Mouse (Mus musculus): ENCODE results near the gene Lypd9.
"Not testable (repeated sequence)": the region's sequence is repeated elsewhere in the genome, so short reads cannot be mapped to it uniquely, and the experiment has no call there.

Lypd9 gene

DNA sequence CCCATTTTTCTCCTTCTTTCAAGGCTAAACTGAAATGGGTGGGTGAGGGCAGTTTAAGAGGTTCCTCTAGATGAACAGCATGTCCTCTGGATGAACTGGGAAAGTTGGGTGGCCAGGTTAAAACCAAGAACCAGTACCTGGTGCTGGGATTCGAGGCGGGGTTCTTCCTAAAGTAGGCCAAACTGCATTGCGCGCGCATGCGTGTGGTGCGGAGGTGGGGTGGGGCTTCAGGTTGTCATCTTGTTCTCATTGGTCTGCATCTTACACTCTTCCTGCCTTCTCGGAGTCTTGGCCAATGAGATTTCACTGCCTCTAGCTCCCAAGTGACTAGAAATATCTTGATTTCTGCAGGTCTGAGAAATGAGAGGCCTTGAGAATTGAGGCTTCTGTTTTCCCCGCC, at the start of gene Lypd9:
Gene Lypd9 (minus strand): TSS at position 165 of the 400 bp plus-strand sequence.
- DNase-seq (ENCODE audit: low spot score) = no peak

DNA sequence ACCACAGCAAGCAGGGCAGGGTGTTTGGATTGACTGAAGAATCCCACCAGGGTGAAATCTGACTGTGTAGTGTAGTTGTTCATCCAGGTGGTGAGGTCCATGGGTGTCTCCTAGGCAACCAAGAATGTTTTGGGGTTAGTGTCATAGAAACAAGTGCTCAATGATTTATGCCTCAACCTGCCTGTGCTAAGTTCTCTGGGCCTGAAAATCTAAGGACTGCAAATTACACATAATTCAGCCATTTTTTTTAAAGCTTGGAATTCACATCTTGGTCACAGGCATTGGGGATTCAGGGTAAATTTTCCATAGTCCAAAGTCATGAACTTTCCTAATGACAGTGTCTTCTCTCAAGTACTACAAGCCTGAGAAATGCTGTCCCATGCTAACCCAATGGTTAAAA, 49.7 kb upstream of the Lypd9 start, which contains the start of gene Olfr331:
Gene Olfr331 (minus strand): TSS at position 101 of the 400 bp plus-strand sequence.
- not testable (repeated sequence) for DNase-seq (ENCODE audit: low spot score)

DNA sequence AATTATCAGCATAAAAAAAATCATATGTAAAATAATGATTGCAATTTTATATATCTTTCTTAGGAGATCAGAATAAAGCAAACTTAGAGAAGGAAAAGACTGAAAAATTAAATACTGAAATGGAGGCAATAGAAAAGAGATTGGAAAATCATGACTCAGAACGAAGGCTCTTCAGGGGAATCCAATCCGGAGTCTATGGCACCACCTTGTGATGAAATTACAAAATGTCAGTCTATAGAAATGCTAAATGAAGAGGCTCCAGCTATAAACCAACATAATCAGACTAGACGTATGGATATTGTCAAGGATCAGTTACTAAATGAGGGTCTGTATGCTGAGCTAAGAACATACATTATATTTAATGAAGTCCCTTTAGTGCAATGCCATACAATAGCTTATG, 46.6 kb upstream of the Lypd9 start:
- DNase-seq (ENCODE audit: low spot score) = no peak

DNA sequence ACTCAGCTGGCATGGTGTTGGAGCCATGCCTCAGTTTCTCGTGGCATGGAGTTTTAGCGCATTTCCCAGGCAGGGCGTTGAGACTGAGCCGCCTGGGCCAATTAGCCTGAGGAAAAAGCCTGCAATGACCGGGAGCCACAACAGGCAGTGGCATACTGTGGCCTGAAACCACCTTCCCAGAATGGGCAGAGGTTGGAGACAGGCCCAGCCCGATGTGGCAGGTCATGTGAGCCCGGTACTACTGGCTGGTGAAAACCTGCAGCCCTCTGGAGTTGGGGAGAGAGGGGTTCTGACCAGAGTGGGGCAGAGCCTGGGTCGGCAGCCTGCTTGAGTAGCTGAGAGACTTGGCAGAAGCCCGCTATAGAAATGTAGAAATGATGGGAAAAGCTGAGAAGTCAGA, 46.0 kb upstream of the Lypd9 start:
- DNase-seq (ENCODE audit: low spot score) = no peak

DNA sequence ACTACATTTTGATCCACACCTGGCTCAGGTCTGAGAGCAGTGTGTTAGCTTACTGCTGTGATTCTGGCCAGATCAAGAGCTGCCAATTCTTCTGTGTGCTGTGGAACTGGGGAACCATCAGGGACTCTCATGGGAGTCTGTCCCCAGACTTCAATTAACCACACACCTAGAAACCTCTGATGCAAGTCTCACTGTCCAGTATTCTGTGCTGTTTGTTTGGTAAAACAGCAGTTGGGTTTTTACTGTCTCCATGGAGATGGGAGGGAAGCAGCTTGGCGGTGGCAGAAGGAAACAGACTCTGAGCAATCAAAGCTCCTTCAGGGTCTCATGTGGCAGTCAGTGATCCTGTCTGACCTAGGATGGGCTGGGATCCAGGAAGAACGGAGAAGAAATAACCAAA, 39.7 kb upstream of the Lypd9 start, which contains the start of gene Olfr332:
Gene Olfr332 (minus strand): TSS at position 101 of the 400 bp plus-strand sequence.
- DNase-seq (ENCODE audit: low spot score) = no peak

DNA sequence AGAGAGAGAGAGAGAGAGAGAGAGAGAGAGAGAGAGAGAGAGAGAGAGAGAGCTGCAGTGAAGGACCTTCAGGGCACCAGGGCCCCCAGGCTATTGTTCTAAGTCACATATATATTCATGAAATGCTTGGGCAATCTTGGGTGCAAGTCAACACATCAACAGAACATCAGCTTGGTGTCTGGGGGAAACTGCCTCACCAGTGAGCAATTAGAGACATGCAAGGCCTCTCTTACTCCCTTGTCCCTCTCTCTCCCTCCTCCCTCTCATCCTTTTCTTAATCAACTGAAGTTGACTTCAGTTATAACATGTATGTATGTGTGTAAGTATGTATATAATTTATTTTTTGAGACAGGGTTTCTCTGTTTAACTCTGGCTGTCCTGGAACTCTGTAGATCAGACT, 9.4 kb upstream of the Lypd9 start, which contains the start of gene Olfr30:
Gene Olfr30 (minus strand): TSS at position 101 of the 400 bp plus-strand sequence.
- DNase-seq (ENCODE audit: low spot score) = no peak

DNA sequence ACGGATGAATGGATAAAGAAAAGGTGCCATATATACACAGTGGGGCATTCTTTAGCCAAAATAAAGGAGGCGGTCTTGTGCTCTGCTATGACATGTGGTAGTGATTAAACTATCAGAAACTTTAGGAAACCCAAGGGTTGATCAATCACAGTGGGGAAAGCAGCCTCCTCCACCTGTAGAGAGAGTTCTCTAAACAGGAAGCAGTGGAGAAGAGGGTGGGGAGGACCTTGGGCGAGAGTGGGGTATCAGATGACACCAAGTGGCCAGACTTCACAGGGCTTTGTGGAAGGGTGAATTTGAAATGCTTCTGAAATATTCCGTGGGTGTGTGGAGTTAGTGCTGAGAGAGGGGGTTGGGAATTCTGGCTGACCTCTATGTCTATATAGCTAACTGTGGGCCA, 869 bp upstream of the Lypd9 start:
- DNase-seq (ENCODE audit: low spot score) = no peak

DNA sequence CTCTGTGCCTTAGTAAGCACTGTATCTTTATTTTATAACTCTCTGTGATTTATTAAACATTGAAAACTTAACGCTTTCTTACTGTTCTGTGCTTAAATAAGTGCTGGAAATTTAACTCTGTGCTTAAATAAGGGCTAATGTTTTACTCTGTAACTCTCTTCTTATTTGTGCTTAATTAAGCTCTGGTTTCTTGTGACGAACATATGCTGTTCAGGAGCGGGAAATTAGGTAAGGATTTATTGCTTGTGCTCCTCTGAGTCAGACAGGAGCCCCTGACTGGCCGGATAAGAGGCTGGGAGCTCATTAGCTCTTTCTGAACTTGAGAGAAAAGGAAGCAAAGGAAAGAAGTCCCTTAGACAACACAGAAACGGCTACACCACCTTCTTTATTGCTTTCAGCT, 14.9 kb downstream of the Lypd9 start:
- DNase-seq (ENCODE audit: low spot score) = no peak

DNA sequence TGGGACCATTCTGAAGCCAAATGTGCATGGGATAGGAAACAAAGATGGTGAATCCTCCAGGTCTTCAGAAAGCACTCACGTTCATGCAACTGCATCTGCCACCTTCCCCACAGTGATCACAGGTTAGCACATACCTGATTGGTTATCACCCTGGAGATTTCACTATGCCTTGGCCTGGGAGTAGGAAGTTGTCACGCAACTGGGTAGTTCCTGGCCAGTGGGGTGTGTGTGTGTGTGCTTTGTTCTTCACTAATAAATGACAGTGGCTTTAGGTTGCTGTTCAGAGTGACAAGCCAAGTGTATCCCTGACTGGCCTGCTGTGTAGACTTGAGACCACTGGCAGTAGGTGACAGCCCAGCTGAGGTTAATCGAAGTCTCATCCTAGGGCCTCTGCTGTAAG, 20.5 kb downstream of the Lypd9 start, which contains the start of gene Gm12253:
Gene Gm12253 (plus strand): TSS at position 301 of the 400 bp plus-strand sequence.
- DNase-seq (ENCODE audit: low spot score) = no peak

DNA sequence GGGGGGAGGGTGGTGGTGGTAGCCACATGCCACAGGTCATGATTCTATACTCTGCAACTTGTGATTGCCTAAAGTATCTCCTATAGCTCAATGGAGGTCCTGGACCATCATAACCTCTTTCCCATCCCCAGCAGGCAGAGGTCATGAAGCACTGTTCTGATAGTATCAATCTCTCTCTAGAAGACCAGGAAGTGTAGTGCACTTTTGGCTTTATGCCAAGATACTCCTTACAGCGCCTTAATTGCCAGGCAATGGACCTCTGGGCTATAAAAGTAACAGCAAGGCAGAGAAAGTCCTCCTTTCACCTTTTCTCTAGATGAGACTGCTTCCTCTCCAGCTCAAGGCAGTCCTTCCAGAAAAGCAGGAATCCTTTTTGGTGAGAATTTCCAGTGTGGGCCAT, 31.9 kb downstream of the Lypd9 start, which contains the start of gene 1810065E05Rik:
Gene 1810065E05Rik (plus strand): TSS at position 297 of the 400 bp plus-strand sequence.
- no peak for DNase-seq (ENCODE audit: low spot score)

DNA sequence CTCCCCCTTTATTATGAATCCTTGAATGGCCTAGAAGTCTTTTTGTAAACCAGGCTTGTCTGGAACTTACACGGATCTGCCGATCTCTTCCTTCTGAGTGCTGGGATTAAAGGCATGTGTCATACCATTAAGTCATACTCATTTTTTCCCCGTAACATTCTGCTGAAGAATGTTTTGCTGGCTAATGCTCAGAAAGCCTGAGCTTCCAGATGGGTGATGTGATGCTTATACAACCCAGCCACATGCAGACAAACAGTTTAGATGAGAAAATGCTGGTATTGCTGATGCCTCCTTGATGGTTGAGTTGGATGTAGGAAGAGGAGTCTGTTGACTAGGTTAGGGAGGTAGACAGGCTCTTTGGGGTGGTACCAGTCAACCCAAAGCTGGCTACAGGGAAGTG, 34.4 kb downstream of the Lypd9 start:
- no peak for DNase-seq (ENCODE audit: low spot score)

DNA sequence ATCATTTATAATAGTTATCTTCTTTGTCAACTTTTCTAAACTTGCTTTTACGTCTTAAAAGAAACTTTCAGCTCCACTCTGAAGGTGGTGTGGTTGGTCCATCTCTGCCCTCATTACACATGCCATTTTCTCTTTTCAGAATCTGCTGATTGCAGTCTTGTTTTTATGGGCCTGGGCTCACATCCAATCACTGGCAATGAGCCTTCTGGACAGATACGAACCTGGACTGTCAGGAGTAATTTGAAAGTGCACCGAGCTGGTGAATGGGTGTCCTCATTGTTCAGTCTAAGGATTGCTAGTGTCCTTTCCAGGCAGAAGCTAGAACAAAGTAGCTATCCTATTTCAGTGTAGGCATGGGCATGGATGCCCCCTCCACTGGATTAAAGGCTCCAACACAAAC, 44.7 kb downstream of the Lypd9 start:
- DNase-seq (ENCODE audit: low spot score) = no peak

DNA sequence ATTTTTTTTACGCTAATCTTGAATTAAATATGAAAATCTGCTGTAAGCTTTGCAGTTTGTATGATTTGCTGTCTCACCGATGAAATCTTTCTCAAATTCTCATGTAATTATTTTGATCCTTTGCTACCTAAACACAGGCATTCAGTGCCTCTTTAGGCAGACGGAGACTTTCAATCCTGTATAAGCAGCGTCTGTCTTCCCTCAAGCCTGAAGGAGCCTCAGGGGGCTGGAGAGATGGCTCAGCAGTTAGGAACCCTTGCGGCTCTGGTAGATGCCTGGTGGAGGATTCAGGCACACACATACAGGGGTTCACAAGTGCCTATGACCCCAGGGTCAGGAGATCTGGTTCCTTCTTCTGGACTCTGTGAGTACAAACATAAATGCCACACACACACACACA, 52.1 kb downstream of the Lypd9 start:
- no peak for DNase-seq (ENCODE audit: low spot score)

DNA sequence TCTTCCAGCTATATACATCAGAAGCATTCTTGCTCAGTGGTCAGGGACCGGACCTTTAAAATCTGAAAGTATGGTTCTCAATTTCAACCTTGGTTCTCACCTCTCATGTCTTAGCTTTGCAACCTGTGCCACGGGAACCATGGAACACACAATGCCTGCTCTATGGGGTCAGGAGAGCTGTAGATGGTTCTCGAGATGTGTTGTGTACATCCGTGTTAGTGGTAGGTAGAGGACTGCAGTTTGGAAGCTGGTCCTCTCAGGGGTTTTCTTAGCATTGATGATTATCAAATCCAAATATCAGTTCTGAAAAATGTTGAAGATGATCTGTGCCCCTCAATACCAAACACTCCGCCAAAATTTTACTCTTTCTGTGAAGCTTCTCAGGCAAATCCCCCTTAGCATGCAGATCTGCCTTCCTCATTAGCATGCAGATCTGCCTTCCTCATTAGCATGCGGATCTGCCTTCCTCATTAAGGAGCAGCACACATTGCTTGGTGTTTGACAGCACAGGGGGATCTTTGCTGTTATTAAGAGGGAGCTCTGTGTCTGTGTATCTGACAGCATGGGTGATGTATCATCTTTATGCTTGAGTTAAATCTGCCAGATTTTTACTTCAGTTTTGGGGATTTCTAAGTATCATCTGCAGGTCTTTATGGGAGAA, 52.6 kb downstream of the Lypd9 start:
- DNase-seq (ENCODE audit: low spot score) = no peak

Measured in urinary bladder, postnatal 14 days (tissue).